Mouse (Mus musculus): ENCODE results near the gene Rnf115. TPM values are rescaled to one million over a fixed set of nuclear protein-coding genes. Genes with fewer than 3 reads are reported as not detected.
"Not testable (repeated sequence)": the region's sequence is repeated elsewhere in the genome, so short reads cannot be mapped to it uniquely, and the experiment has no call there.

The Rnf115 gene
- polyA plus RNA-seq, 1 experiment from 2014 or later, result 53.9 TPM

DNA sequence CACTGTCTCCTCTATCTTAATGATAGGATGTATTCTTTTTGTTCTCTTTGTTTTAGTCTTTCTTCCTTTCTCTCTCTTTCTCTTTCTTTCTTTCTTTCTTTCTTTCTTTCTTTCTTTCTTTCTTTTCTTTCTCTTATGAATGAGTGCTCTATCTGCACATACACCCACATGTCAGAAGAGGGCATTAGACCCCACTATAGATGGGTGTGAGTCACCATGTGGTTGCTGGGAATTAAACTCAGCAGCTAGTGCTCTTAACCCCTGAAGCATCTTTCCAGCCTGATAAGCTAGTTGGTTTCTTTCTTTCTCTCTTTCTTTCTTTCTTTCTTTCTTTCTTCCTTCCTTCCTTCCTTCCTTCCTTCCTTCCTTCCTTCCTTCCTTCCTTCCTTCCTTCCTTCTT lies 12.8 kb downstream of the Rnf115 start:
- H3K9me3 ChIP-seq (replicated peaks; ENCODE audit: control insufficient read depth, low read length); H3K36me3 ChIP-seq (ENCODE audit: control insufficient read depth, insufficient read depth, low read length); H3K4me1 ChIP-seq (ENCODE audit: control insufficient read depth, insufficient read depth, low read length); H3K9ac ChIP-seq (ENCODE audit: low read depth, low read length); H3K27ac ChIP-seq (ENCODE audit: low read depth, low read length); ATAC-seq (replicated peaks; ENCODE audit: insufficient number of reproducible peaks, low FRiP score, low TSS enrichment); H3K4me3 ChIP-seq (ENCODE audit: low read depth, low read length); H3K4me2 ChIP-seq; H3K27me3 ChIP-seq (ENCODE audit: control insufficient read depth, insufficient read depth, low read length): not testable (repeated sequence)

DNA sequence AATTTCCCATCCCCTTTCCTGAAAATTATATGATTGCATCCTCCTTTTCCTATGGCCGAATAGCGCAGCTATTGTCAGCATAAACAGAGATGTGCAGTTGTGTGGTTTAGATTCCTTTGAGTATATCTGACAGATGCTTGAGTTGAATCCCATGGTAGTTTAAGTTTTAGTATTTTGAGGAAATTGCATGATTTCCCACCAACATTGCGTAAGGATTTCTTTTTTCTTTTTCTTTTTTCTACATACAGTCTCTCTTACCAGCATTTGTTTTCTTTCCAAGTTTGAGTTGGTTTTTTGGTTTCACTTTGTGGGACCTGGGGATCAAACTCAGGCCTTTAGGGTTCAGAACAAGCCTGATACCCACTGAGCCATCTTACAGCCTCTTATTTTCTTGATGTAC lies 16.9 kb downstream of the Rnf115 start:
- Histone ChIP-seq H3K4me1 (ENCODE audit: control insufficient read depth, insufficient read depth, low read length) (0 out of 2 replicates have a peak, but pooled peaks cover 5% of the 10 kb centered on the region), H3K4me2 (no peak overlapping the region), H3K27ac (ENCODE audit: low read depth, low read length) (no peak overlapping the region), H3K9me3 (replicated peaks; ENCODE audit: control insufficient read depth, low read length) (no peaks in the 10 kb centered on the region), H3K4me3 (ENCODE audit: low read depth, low read length) (no peak overlapping the region), H3K9ac (ENCODE audit: low read depth, low read length) (no peak overlapping the region), H3K36me3 (ENCODE audit: control insufficient read depth, insufficient read depth, low read length) (no peaks in the 10 kb centered on the region), H3K27me3 (ENCODE audit: control insufficient read depth, insufficient read depth, low read length) (no peaks in the 10 kb centered on the region)
- no peak for ATAC-seq (replicated peaks; ENCODE audit: insufficient number of reproducible peaks, low FRiP score, low TSS enrichment)
- WGBS (ENCODE audit: insufficient replicate concordance), result 94% methylated on average over 3 of the region's 3 CpGs

DNA sequence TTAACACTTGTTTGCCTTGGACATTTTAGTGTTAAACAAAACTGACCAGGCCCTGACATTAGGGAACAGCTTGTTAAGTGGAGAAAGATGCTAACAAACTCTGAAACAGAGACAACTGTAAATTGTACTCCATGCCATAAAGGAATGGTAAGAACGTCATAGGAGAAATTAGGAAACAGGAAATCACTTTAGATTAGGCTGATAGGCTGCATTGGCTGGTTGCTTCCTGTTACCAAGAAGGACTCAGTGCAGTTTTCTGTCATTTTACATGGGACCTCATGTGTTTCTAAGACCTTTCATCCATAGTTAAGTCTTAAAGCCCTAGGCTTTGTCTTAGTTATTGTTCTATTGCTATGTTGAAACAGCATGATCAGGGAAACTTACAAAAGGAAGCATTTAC lies 19.4 kb downstream of the Rnf115 start:
- H3K4me1 ChIP-seq (ENCODE audit: control insufficient read depth, insufficient read depth, low read length), result 0 out of 2 replicates have a peak, but pooled peaks cover 5% of the 10 kb centered on the region
- ATAC-seq (replicated peaks; ENCODE audit: insufficient number of reproducible peaks, low FRiP score, low TSS enrichment), result no peak
- 43% methylated on average over 1 of the region's 1 CpGs for WGBS (ENCODE audit: insufficient replicate concordance)
- no peaks in the 10 kb centered on the region for H3K27me3 ChIP-seq (ENCODE audit: control insufficient read depth, insufficient read depth, low read length)
- no peak overlapping the region for H3K4me3 ChIP-seq (ENCODE audit: low read depth, low read length)
- H3K9ac ChIP-seq (ENCODE audit: low read depth, low read length), result no peak overlapping the region
- H3K27ac ChIP-seq (ENCODE audit: low read depth, low read length), result no peak overlapping the region
- no peaks in the 10 kb centered on the region for H3K36me3 ChIP-seq (ENCODE audit: control insufficient read depth, insufficient read depth, low read length)
- no peak overlapping the region for H3K4me2 ChIP-seq
- H3K9me3 ChIP-seq (replicated peaks; ENCODE audit: control insufficient read depth, low read length), result no peaks in the 10 kb centered on the region

DNA sequence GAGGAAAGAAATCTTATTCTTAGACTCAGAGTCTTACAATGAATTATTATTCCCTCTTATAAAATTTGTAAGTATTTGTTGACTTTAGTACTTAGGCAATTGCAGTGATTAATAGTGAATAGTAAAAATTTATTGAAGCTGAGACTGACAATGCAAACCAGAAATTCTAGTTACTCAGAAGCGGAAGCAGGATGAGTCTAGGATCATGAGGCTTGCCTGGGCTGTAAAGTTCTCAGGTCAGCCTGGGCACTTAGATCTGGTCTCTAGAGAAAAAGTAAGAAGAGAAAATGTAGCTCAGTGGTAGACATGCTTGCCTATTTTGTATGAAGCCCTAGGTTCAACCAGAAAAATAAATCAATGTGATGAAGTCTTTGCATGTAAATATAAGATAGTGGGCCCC lies 28.5 kb downstream of the Rnf115 start:
- no peaks in the 10 kb centered on the region for H3K27me3 ChIP-seq (ENCODE audit: control insufficient read depth, insufficient read depth, low read length)
- H3K4me1 ChIP-seq (ENCODE audit: control insufficient read depth, insufficient read depth, low read length), result peaks cover 4% of the 10 kb centered on the region
- H3K9ac ChIP-seq (ENCODE audit: low read depth, low read length), result no peak overlapping the region
- no peak overlapping the region for H3K4me3 ChIP-seq (ENCODE audit: low read depth, low read length)
- 95% methylated on average over 1 of the region's 1 CpGs for WGBS (ENCODE audit: insufficient replicate concordance)
- H3K36me3 ChIP-seq (ENCODE audit: control insufficient read depth, insufficient read depth, low read length), result no peaks in the 10 kb centered on the region
- no peaks in the 10 kb centered on the region for H3K9me3 ChIP-seq (replicated peaks; ENCODE audit: control insufficient read depth, low read length)
- H3K4me2 ChIP-seq, result no peak overlapping the region
- H3K27ac ChIP-seq (ENCODE audit: low read depth, low read length), result no peak overlapping the region
- no peak for ATAC-seq (replicated peaks; ENCODE audit: insufficient number of reproducible peaks, low FRiP score, low TSS enrichment)

DNA sequence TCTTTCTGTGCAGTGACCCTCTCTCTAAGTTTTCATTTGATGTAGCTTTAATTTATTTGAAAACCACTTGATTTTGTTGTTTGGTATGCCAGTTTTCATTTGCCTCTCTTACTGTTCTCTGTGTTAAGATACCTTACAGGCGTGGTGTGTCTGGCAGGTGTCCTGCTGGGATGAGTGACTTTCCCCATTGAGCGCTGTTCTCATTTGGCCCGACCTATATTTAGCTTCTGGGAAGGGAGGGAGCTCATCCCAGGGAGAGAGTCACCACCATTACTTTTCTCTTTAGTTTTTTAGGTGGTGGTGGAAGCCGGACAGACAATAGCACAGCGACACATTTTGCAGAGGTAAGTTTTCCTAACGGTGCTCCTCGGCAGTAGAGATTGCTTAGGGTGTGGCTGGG lies 30.2 kb downstream of the Rnf115 start:
- Histone ChIP-seq H3K4me1 (ENCODE audit: control insufficient read depth, insufficient read depth, low read length) (peaks cover 4% of the 10 kb centered on the region), H3K27me3 (ENCODE audit: control insufficient read depth, insufficient read depth, low read length) (no peaks in the 10 kb centered on the region), H3K9me3 (replicated peaks; ENCODE audit: control insufficient read depth, low read length) (no peaks in the 10 kb centered on the region), H3K4me2 (no peak overlapping the region), H3K9ac (ENCODE audit: low read depth, low read length) (no peak overlapping the region), H3K36me3 (ENCODE audit: control insufficient read depth, insufficient read depth, low read length) (no peaks in the 10 kb centered on the region), H3K27ac (ENCODE audit: low read depth, low read length) (no peak overlapping the region), H3K4me3 (ENCODE audit: low read depth, low read length) (no peak overlapping the region)
- ATAC-seq (replicated peaks; ENCODE audit: insufficient number of reproducible peaks, low FRiP score, low TSS enrichment), result no peak
- WGBS (ENCODE audit: insufficient replicate concordance), result 51% methylated on average over 7 of the region's 7 CpGs

DNA sequence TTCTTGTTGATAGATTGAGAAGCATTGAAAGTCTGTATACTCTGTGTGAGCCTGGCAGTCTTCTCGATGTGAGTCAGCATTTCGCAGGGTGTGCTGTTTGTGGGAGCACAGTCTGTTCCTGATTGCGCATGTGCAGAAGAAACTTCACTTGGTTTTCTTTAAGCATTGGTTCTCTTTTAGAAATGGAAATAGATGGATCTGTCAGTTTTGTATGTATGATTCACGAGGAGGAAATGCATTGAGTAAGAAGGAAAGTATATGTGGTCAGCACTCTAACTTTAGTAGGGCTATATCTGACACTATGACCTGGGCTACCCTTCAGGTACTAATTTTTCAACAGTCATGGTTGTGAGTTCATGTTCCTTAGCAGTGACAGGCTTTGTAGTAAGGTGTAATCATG lies 32.2 kb downstream of the Rnf115 start:
- Histone ChIP-seq H3K27ac (ENCODE audit: low read depth, low read length) (no peak overlapping the region), H3K9ac (ENCODE audit: low read depth, low read length) (no peak overlapping the region), H3K4me3 (ENCODE audit: low read depth, low read length) (no peak overlapping the region), H3K4me2 (no peak overlapping the region), H3K27me3 (ENCODE audit: control insufficient read depth, insufficient read depth, low read length) (no peaks in the 10 kb centered on the region), H3K36me3 (ENCODE audit: control insufficient read depth, insufficient read depth, low read length) (no peaks in the 10 kb centered on the region), H3K9me3 (replicated peaks; ENCODE audit: control insufficient read depth, low read length) (no peaks in the 10 kb centered on the region), H3K4me1 (ENCODE audit: control insufficient read depth, insufficient read depth, low read length) (peaks cover 4% of the 10 kb centered on the region)
- no peak for ATAC-seq (replicated peaks; ENCODE audit: insufficient number of reproducible peaks, low FRiP score, low TSS enrichment)
- whole genome bisulfite sequencing (ENCODE audit: insufficient replicate concordance), result 85% methylated on average over 4 of the region's 4 CpGs

DNA sequence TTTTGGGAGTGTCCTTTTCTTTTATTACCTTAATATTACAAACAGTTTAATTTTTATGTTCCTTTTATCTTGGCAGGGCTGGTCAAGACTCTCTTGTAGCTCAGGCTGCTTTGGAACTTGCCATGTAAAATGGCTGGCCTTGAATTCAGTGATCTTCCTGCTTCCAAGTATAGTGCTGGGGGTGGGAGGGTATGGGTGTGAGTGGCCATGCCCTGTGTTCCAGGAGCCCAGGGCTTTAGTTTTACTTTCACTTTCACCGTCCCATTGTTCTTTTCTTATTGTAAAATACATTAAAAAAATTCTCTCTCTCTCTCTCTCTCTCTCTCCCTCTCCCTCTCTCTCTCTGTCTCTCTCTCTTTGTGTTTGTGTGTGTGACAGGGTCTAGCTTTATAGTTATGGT lies 37.1 kb downstream of the Rnf115 start:
- no peak overlapping the region for H3K4me2 ChIP-seq
- 87% methylated on average over 1 of the region's 1 CpGs for WGBS (ENCODE audit: insufficient replicate concordance)
- H3K36me3 ChIP-seq (ENCODE audit: control insufficient read depth, insufficient read depth, low read length), result no peaks in the 10 kb centered on the region
- no peaks in the 10 kb centered on the region for H3K27me3 ChIP-seq (ENCODE audit: control insufficient read depth, insufficient read depth, low read length)
- no peak overlapping the region for H3K27ac ChIP-seq (ENCODE audit: low read depth, low read length)
- no peak overlapping the region for H3K4me3 ChIP-seq (ENCODE audit: low read depth, low read length)
- H3K9me3 ChIP-seq (replicated peaks; ENCODE audit: control insufficient read depth, low read length), result no peaks in the 10 kb centered on the region
- H3K4me1 ChIP-seq (ENCODE audit: control insufficient read depth, insufficient read depth, low read length), result peaks cover 3% of the 10 kb centered on the region; the same call in 1 of the 2 replicates
- no peak for ATAC-seq (replicated peaks; ENCODE audit: insufficient number of reproducible peaks, low FRiP score, low TSS enrichment)
- H3K9ac ChIP-seq (ENCODE audit: low read depth, low read length), result no peak overlapping the region

DNA sequence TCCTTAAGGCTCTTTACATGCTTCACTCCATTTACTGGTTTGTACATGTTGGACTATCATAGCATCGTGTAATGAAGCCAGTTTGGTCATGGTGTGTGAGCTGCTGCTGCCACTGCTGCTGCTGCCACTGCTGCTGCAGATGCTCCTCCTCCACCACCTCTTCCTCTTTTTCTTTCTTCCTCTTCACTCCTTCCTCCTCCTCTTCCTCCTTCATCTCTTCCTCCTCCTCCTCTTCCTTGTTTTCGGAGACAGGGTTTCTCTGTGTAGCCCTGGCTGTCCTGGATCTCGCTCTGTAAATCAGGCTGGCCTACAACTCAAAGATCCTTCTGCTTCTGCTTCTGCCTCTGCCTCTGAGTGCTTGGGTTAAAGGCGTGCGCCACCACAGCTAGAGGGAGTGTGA lies 42.5 kb downstream of the Rnf115 start:
- Histone ChIP-seq H3K9me3 (replicated peaks; ENCODE audit: control insufficient read depth, low read length) (no peaks in the 10 kb centered on the region), H3K27ac (ENCODE audit: low read depth, low read length) (no peak overlapping the region), H3K36me3 (ENCODE audit: control insufficient read depth, insufficient read depth, low read length) (no peaks in the 10 kb centered on the region), H3K4me3 (ENCODE audit: low read depth, low read length) (no peak overlapping the region), H3K4me2 (no peak overlapping the region), H3K9ac (ENCODE audit: low read depth, low read length) (no peak overlapping the region), H3K27me3 (ENCODE audit: control insufficient read depth, insufficient read depth, low read length) (no peaks in the 10 kb centered on the region), H3K4me1 (ENCODE audit: control insufficient read depth, insufficient read depth, low read length) (peaks cover 3% of the 10 kb centered on the region; the same call in 1 of the 2 replicates)
- 90% methylated on average over 5 of the region's 5 CpGs for WGBS (ENCODE audit: insufficient replicate concordance)
- no peak for ATAC-seq (replicated peaks; ENCODE audit: insufficient number of reproducible peaks, low FRiP score, low TSS enrichment)

DNA sequence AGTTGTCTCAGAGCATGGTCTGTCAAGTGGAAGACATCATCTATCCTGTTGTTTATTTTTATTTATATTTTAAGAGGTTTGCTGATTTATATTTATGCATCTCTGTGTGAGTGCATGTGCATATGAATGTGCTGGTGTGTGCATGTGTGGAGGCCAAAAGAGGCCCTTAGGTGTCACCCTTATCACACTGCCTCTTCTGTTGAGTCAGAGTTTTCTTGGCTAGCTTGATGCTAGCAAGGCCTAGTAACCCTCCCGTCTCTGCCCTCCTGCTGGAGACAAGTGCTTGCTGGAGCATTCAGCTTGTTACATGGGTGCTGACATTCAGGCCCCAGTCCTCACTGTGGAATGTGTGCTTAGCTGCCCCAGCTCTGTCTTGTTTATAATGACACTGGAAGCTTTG lies 45.5 kb downstream of the Rnf115 start:
- Histone ChIP-seq H3K27ac (ENCODE audit: low read depth, low read length) (no peak overlapping the region), H3K27me3 (ENCODE audit: control insufficient read depth, insufficient read depth, low read length) (no peaks in the 10 kb centered on the region), H3K4me3 (ENCODE audit: low read depth, low read length) (no peak overlapping the region), H3K36me3 (ENCODE audit: control insufficient read depth, insufficient read depth, low read length) (0 out of 2 replicates have a peak, but pooled peaks cover 3% of the 10 kb centered on the region), H3K4me2 (no peak overlapping the region), H3K9ac (ENCODE audit: low read depth, low read length) (no peak overlapping the region), H3K4me1 (ENCODE audit: control insufficient read depth, insufficient read depth, low read length) (no peaks in the 10 kb centered on the region; the same call in 1 of the 2 replicates), H3K9me3 (replicated peaks; ENCODE audit: control insufficient read depth, low read length) (no peaks in the 10 kb centered on the region)
- 18% methylated on average over 1 of the region's 1 CpGs for WGBS (ENCODE audit: insufficient replicate concordance)
- no peak for ATAC-seq (replicated peaks; ENCODE audit: insufficient number of reproducible peaks, low FRiP score, low TSS enrichment)
